Mouse (Mus musculus) thymus, adult 2 months (tissue): Measurements from ENCODE around the gene Casp9.

Experiments
- CTCF ChIP-seq: fragments of 200-500 bp; IDR thresholded peaks from 2 replicates; pipeline ENCODE4 v1.5.1; 2012; ENCODE audit warnings: mild to moderate bottlenecking, control low read depth, low read length, moderate library complexity, borderline replicate concordance; ENCODE audit not compliant: control insufficient read depth, poor library complexity, insufficient read depth; ENCODE audit errors: extremely low read depth
- POLR2A ChIP-seq: fragments of 200-500 bp; IDR thresholded peaks from 2 replicates; pipeline ENCODE4 v1.6.1; 2012; ENCODE audit warnings: mild to moderate bottlenecking, low read length, control low read depth, moderate library complexity; ENCODE audit not compliant: control insufficient read depth, poor library complexity, insufficient read depth; ENCODE audit errors: extremely low read depth

- no peak for TF ChIP-seq POLR2A
- TF ChIP-seq CTCF: no peak
Measured at GRCm38 (mm10) chr4:141796954-141797353, 3.5 kb downstream of the Casp9 start.
